Mouse (Mus musculus): ENCODE measurements around the gene Camk1.

Camk1 gene

DNA sequence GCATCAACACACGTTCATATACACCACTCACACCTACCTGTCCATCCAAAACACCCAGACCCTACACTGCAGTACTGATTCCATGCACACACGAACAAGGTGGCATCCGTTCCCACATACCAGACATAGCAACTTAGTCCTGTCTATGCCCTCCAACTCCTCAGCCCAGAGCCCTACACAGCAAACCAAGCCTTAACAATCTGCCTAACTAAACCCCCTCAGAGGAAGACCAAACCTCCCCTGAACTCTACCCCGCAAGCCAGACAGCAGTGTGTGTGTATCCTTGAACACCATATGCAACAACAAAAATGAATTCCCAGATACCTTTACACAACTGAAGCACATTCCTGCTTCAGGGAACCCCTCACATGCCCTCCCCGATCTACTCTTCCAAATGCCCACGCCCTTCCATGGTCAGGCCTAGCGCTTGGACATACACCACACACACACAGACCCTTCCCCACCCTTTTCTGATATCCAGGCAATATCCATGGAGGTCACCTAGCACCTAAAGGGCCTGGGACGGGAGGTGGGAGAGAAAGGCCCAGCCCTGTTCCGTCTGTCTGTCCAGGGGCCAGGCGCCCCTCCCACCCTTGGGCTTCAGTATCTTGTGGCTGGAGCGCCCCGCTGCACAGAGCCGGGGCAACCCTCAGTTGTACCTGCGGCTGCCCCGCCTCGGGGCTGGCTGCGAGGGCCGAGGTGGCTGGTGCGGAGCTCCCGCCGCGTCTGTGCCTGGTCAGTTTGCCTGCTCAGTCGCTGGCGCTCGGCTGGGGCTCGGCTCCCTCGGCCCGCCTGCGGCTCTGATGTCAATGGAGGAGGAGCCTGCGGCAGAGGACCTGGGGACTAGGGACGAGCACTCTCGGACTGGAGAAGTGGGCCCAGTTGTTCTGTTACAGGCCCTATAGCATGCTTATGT lies at the start of gene Camk1:
Gene Camk1, minus strand, starts transcription at position 808 of the 916 bp plus-strand sequence.
- DNase-seq (ENCODE audit: extremely low spot score, low read depth, low spot score) = no peak

DNA sequence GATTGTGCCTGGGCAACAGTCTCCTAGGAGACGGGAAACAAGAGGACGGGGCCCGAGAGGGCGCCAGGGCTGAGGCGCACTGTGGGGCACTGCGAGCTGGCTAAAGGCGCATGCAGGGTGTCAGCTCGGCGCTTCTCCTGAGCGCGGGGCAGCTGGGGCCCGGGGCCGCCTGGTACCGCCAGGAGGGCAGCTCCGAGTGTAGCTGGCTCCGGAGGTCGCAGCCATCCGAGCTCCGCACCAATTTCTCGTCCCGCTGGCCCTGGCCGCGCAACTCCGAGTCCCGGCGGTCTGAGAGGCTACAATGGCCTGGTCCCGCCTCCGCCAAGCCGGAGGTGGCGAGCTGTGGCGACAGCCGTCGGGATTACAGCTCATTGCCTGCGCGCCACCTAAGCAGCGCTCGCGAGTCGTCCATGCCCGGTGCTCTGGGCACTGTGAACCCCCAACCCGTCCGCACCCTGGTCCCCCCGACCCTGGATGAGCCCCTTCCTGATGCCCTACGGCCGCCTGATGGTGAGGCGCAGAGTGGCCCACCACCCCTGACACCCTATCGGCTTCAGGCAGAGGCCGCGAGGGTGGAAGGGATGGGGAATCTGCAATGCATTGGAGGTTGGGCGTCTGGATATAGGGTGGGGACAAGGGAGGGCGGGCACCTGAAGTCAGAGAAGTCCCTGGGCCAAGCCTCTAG lies 48.7 kb upstream of the Camk1 start:
- DNase-seq (ENCODE audit: extremely low spot score, low read depth, low spot score) = no peak

DNA sequence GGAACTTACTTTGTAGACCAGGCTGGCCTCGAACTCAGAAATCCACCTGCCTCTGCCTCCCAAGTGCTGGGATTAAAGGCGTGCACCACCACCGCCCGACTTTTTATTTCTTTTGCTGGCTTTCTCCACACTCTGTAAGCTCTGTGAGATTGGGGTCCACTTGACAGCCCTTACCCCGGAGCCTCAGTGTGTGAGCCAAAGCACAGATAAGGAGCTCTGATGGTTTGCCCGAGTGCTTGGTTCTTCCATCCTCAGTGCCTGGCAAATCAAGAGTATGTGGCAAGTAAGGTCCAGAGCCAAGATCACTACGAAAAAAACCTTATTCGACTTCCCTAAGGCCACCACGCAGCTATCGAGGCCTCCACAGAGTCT lies 48.2 kb upstream of the Camk1 start:
- DNase-seq (ENCODE audit: extremely low spot score, low read depth, low spot score) = no peak

DNA sequence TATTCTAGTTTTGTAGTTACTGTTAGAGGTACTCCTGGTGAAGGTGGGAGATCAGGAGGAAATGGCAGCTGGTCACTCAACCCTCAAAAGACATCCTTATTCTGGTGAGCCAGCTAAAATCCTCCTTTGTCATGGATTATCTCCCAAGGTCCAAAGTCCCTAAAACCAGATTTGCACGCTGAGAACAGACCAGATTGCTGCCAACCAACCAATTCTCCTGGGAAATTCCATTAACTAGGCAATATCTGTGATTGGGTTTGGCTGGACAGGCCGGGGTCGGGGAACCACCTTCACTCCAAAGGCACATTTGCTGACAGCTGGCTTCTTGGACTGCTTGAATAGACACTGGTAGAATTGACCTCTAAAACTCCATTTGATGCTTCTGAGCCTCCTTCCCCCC lies 46.9 kb upstream of the Camk1 start:
- no peak for DNase-seq (ENCODE audit: extremely low spot score, low read depth, low spot score)

DNA sequence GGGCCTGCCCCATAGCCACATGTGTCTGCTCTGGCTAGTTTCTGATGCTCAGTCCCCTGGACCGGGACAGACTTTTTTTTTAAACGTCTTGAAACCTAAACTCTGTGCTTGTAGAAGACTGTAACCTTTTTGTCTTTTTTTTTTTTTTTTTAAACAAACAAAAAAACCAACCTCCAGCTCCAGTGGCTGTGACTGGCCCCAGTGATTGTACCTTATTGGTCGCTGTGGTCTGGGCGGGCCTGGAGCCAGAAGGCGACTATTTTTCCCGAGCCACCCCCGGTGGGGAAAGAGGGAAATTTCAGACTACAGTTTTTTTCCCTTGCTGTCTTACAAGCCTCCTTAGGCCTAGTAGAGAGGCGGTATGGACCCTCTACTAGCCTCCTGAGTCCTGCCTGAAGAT lies 45.2 kb upstream of the Camk1 start, which contains the start of gene Ttll3:
Gene Ttll3, plus strand, starts transcription at position 301 of the 400 bp plus-strand sequence.
- no peak for DNase-seq (ENCODE audit: extremely low spot score, low read depth, low spot score)

DNA sequence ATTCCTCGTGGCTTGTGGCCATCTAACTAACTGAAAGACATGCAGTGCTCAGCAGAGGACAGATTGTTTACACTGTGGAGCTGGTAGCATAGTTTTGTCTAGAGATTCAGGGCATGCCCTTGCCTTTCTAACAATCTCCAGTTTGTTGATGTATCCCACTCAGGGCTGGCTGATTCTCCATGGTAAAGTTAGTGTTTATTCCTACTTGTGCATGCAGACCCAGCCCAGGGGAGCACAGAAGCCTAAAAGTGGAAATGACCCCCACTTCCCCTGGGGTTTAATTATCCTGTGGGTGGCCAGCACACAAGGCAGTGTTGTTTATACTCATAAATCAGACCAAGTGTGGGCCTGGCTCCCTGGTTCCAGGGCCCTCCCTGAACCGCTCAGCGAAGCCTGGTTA lies 42.2 kb upstream of the Camk1 start:
- DNase-seq (ENCODE audit: extremely low spot score, low read depth, low spot score) = no peak

DNA sequence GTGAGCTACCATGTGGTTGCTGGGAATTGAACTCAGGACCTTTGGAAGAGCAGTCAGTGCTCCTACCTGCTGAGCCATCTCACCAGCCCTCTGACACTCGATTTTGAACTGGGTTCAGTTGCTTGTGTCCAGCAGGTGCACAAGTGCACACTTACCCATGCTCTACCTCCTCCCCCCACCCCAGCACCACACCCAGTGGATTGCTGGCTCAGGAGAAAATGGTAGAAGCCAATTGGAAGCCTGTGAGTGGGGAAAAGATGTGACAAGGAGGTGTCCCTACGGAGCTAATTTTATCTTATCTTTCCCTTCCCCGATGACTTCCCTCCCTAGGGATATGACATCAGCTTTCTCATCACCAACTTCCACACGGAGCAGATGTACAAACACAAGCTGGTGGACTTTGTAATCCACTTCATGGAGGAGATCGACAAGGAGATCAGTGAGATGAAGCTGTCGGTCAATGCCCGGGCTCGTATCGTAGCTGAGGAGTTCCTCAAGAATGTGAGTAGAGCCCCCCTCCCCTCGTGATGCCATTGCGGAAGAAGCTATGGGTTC lies 41.5 kb upstream of the Camk1 start:
- no peak for DNase-seq (ENCODE audit: extremely low spot score, low read depth, low spot score)

DNA sequence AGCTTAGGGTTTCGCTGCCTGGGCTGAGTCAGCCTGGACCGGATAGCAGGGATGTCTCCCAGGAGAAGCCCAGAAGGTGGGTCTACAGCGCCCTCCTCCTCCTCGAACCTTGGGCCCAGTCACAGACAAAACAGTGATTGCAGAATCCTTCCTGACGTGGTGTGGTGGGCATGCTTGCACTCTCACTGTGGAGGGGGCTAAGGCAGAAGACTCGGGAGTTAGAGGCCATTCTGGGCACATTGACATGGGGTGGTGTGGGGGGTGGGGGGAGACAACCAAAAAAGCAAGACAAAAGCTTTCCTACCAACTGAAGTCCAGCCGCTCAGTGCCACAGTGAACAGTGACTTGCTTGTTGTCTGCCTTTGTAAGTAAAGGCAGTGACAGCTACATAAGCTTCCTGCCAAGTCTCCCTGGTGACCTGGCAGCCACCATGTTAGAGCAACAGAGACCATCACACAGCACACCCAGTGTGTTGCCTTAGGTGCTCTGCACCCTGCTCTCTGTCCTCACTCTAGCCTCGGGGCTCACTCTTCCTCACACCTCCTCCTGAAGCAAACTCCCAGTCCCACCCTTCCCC lies 40.7 kb upstream of the Camk1 start:
- no peak for DNase-seq (ENCODE audit: extremely low spot score, low read depth, low spot score)

DNA sequence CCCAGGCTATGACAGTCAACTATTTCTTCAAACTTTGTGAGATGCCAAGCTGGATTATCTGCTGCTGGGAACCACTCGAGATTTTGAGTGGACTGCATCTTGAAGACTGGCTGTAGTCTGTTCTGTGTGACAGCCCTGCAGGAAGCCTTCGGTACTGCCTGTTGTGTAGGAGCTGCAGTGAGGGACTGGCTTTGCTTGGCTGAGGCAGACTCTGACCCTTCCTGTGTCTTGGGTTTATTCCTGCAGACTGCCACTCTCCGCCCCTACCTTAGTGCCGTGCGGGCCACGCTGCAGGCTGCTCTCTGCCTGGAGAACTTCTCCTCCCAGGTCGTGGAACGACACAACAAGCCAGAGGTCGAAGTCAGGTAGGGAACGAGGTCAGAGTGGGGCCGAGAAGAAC lies 36.7 kb upstream of the Camk1 start:
- no peak for DNase-seq (ENCODE audit: extremely low spot score, low read depth, low spot score)

DNA sequence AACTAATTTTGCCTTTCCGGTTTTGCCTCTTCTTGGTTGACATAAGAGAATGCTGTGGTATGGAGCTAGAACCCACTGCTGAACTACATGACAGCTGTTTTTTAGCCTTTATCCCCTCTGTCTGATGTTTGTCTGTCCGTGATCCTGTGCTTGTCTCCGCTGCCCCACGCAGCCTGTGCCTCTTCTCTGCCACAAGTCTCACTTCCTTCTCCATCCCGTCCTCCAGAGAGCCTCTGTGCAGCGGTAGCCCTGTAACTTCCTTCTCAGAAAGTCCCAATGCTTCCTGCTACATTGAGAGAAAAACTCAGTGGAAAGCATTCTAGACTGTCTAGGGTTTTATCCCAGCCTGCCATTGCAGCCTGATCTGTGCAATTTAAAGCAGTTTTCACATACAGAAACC lies 35.5 kb upstream of the Camk1 start:
- DNase-seq (ENCODE audit: extremely low spot score, low read depth, low spot score) = no peak

DNA sequence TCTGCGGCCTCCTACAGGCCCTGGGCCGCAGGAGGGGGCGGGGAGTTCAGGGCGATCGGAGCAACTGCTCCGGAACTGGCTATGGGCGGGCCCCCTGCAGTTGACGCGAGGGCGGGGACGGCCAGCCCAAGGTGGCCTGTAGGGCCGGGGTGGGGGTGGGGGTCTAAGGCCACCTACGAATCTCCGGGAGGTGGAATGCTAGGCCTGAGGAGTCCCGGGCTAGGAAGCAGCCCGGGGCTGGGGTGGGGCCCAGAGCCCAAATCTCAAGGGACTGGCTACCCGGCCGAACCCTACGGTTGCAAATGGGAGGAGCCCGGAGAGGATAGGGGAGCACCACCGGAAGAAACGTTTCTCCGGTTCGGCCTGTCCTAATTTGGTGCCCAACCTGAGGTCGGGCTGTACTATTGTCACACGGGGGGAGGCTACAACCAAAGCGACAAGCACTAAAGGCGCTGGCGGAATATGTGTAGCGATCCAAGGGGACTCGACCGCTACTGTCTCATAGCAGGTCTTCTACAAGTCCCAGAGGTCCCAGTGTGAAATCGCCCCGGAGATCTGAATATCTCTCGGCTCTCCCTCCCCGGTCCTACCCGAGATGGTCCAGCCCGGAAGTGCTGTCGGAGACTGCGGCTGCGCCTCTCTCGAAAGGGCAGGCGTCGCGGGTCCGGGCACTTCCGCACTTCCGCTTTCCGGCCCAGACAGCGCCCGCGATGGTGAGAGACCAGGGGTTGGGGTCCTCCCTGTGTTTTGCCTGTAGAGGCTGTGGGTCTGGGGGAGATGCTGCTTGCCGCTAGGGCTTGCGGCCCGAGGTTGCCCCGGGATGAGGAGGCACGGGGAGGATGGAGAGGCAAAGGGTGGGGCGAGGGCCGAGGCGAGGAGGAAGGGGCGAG lies 34.0 kb upstream of the Camk1 start, which contains the start of the genes Tada3 and Arpc4:
Gene Tada3, minus strand, starts transcription at position 388 of the 890 bp plus-strand sequence.
Gene Arpc4, plus strand, starts transcription at position 620 of the 890 bp plus-strand sequence.
- DNase-seq (ENCODE audit: extremely low spot score, low read depth, low spot score) = peak; percentile 95

DNA sequence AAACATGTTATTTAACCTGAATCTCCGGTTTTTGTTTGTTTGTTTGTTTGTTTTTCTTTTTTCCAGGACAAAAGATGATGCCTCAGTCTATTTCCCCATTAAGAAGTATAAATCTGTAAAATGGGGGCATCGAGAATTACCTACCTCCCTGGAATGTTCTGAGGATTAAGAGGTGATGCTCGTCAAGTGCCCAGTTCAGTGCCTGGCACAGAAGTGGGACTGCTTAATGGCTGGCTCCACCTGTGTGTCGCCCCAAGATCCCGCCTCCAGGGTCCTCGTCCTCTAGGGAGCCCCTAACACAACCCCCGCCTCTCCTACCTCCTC lies 33.4 kb upstream of the Camk1 start:
- DNase-seq (ENCODE audit: extremely low spot score, low read depth, low spot score) = peak; percentile 6

DNA sequence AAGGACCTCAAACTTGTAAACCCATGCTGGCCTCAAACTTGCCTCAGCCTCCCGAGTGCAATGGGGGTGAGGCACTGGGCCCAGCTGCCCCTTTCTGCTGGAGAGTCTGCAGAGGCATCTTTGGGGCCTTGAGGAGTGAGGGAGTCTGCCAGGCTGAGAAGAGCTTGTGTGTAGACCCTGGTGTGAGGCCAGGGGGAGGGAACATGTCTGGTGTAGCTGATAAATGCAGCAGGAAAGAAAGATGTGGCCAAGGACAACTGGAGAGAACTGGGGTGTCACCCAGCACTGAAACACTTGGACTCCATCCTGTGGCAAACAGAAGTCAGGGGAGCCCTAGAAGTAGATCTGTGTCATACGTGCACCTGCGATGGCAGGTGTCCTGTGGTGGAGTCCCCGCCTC lies 29.7 kb upstream of the Camk1 start:
- no peak for DNase-seq (ENCODE audit: extremely low spot score, low read depth, low spot score)

DNA sequence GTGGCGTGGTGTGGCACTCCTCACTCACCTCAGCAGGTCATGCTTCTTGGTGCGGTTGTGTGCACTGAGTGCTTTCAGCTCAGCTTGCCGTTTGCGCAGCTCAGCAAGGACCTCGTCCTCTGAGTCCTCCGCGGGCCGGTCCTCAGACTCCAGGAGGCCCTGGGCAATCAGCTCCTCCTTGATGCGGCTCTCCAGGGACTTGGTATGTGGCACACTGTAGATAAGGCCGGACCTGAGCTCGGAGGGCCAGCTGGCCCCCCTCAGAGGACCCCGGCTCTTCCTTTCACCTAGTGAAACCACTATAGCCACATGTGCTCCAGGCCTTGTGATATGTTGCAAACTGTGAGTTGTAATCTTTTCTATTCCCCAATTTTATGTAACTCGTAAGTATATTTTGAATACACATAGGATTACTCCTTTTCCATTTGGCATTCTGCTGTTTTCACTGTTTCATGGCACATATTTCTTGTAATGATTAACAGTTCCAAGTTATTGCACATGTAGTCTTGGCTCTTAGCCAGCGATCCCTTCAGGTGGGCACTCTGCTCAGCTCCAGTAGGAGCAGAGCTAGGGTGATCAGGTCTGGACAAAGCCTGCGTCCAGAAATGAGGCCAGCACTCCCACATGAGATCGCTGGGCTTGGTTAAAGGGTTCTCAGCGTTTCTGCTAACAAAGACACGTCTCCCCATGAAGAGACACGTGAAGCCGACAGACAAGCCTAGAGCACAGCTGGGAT lies 26.6 kb upstream of the Camk1 start:
- DNase-seq (ENCODE audit: extremely low spot score, low read depth, low spot score) = no peak

DNA sequence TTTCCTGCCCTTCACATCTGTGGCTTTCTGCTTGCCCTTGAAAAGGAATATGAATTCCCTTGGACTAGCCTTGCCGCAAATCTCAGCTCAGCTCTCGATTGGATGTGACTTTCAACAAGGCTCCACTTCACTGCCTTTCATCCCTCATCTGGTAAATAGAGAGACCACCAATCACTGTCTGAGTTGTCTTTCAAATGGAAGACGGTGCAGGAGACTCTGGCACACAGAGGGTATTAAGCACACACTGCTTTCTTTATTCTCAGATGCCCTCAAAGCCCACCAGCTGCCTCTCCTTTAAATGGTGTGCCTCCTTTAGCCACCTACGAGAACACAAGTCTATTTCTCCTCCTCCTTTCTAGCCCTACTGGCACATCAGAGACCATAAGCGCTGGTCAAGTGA lies 24.8 kb upstream of the Camk1 start:
- no peak for DNase-seq (ENCODE audit: extremely low spot score, low read depth, low spot score)

DNA sequence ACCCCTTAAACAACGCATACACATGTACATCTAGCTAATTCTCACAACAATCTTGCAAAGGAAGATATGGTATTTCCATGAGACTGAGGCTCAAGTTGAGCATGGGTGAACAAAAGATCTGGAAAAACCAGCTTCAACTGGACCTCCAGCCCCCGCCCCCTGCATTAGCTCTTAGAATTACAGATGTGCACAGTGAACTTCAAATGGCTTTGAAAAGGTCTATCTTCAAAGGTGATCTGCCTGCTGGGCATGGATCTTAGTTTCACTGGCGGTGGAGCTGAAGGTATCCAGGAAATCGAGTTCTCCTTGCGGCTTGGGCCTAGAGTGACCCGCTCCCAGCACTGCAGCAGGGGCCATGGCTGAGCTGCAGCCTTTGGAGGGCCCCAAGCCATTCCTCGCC lies 24.3 kb upstream of the Camk1 start:
- no peak for DNase-seq (ENCODE audit: extremely low spot score, low read depth, low spot score)

DNA sequence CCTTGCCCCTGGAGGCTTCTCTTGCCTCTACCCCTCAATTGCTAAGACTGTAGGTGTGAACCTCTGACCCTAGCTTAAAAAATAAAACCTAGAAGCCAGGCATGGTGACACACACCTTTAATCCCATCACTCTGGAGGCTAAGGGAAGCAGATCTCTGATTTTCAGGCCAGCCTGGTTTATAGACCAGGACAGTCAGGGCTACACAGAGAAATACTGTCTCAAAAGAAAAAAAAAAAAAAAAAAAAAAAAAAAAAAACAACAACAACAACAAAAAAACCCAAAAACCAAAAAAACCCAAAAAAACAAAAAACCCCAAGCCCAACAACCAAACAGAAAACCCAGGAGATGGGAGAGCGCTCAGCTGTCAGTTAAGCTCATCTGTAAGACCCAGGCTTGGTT lies 23.8 kb upstream of the Camk1 start:
- no peak for DNase-seq (ENCODE audit: extremely low spot score, low read depth, low spot score)

DNA sequence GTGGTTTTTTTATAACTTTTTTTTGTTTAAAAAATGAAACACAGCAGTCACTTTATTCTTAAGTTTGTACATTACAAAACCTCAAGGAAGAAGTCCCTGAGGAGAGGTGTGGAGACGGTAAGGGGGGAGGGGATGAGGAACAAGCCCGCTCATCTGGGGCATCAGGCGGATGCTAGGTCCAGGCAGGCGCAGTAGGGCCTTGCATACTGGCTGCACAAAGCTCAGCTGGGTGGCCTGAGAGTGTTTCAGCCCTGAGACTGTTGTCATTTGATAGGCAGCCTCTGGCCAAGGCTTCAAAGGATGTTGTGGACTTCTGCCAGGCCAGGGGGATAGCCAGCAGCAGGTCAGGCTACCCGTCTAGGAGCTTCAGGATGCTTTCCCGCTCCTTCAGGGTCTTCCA lies 22.9 kb upstream of the Camk1 start:
- DNase-seq (ENCODE audit: extremely low spot score, low read depth, low spot score) = no peak

DNA sequence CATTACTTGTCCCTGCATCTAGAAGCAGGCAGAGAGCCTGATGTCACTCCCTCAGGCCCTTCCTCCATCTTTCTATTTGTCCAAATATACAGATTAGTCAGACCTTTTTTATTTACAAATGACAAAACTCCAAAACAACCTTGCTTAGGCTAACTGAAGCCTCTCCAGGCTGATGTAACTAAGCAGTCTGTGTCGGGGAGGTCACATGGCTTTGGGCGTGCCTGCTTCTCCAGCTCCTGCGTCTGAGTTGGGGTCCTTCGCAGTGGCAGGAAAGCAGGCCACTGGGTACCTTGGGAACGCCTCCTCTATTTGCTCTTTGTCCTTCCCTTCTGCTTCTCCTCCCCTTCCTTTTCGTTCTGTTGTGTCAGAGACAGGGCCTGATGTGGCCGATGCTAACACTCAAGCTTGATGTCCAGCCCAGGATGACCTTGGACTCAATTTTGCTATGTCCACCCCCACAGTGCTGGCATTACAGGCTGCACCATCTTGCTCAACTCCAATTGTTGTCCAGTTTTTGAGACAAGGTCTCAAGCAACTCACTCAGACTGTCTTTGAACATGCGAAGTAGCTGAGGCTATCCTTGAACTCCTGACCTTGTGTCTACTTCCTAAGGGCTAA lies 20.8 kb upstream of the Camk1 start:
- no peak for DNase-seq (ENCODE audit: extremely low spot score, low read depth, low spot score)

DNA sequence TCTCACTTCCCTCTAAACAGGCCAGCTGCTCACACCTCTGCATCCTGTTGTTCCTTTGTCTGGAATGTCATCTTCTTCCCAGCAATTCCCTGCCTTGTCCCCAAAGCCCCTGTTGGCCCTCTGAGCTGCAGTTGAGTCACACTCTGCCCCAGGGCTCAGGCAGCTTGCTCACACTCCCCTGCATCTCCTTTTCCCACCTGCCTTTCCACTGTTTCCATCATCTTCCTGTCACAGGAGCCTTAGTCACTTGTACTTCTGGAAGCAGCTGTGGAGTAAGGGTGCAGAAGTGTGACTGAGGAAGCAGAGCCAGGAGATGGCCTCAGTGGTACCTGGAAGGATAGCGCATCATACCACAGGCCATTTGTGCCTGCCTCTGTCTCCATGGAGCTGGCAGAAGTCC lies 18.5 kb upstream of the Camk1 start:
- no peak for DNase-seq (ENCODE audit: extremely low spot score, low read depth, low spot score)
